Mouse (Mus musculus) midbrain, embryonic 10.5 days (tissue): Measurements from ENCODE around the gene Tnrc6a. TPM values are rescaled to one million over a fixed set of nuclear protein-coding genes. Genes with fewer than 3 reads are reported as not detected.
"Not testable (repeated sequence)": the region's sequence is repeated elsewhere in the genome, so short reads cannot be mapped to it uniquely, and the experiment has no call there.

Source experiments
- DNase-seq: peaks from one replicate; pipeline ENCODE4 v3.0.0-alpha.2; 2017; ENCODE audit warnings: low spot score
- H3K27ac ChIP-seq: fragments of 300-500 bp; sonication (generic); replicated peaks from 2 replicates; pipeline ENCODE4 v1.5.1; 2016; ENCODE audit warnings: mild to moderate bottlenecking
- H3K27me3 ChIP-seq: fragments of 300-500 bp; sonication (generic); 2 replicates; pipeline ENCODE4 v1.6.1; 2016; ENCODE audit warnings: low read depth, mild to moderate bottlenecking; ENCODE audit not compliant: poor library complexity, severe bottlenecking
- H3K36me3 ChIP-seq: fragments of 300-500 bp; sonication (generic); 2 replicates; pipeline ENCODE4 v1.6.1; 2016; ENCODE audit warnings: mild to moderate bottlenecking, moderate library complexity
- H3K4me1 ChIP-seq: fragments of 300-500 bp; sonication (generic); 2 replicates; pipeline ENCODE4 v1.6.1; 2016
- H3K4me3 ChIP-seq: fragments of 300-500 bp; sonication (generic); 2 replicates; pipeline ENCODE4 v1.5.1; 2016; ENCODE audit warnings: mild to moderate bottlenecking, moderate library complexity
- H3K9me3 ChIP-seq: fragments of 300-500 bp; sonication (generic); replicated peaks from 2 replicates; pipeline ENCODE4 v1.6.1; 2016; ENCODE audit warnings: mild to moderate bottlenecking
- WGBS: fragments of 180-500 bp; shearing (Covaris S2); methylation state at CpG from one replicate; pipeline ENCODE4 v1.1.7; 2016; 5-methylcytosine and 5-hydroxymethylcytosine counted together
- polyA plus RNA-seq: library from polyadenylated mRNA; unstranded; fragments of >200 nt; fragmentation: Nextera tagmentation; extraction: Ambion mirVana; gene quantifications from 2 replicates; pipeline ENCODE4 v1.2.1, GENCODE M21; 2016

The Tnrc6a gene
- polyA plus RNA-seq = 57.2 and 58.2 TPM in 2 replicates

GRCm38 (mm10) chr7:123123665-123124298 lies at the start of gene Tnrc6a:
Gene Tnrc6a (plus strand): TSS chr7:123123885.
- peak within 1 kb of the TSS; percentile 100 for H3K27ac ChIP-seq
- no peaks in the 10 kb centered on the region for H3K27me3 ChIP-seq
- peak; percentile 96 for DNase-seq
- peaks cover 25% of the 10 kb centered on the region for H3K4me1 ChIP-seq
- H3K36me3 ChIP-seq = peaks cover 22% of the 10 kb centered on the region
- H3K4me3 ChIP-seq = peak within 1 kb of the TSS; percentile 98
- 0% methylated on average over 54 of the region's 55 CpGs for WGBS
- H3K9me3 ChIP-seq = no peaks in the 10 kb centered on the region

GRCm38 (mm10) chr7:123082236-123082635 lies 41.4 kb upstream of the Tnrc6a start:
- Histone ChIP-seq H3K27me3 (no peaks in the 10 kb centered on the region), H3K4me1 (peaks cover 20% of the 10 kb centered on the region), H3K27ac (no peak overlapping the region), H3K4me3 (no peak overlapping the region), H3K9me3 (no peaks in the 10 kb centered on the region), H3K36me3 (no peaks in the 10 kb centered on the region)
- DNase-seq = no peak
- WGBS = 87% methylated on average over 4 of the region's 4 CpGs

GRCm38 (mm10) chr7:123083441-123084123 lies 40.1 kb upstream of the Tnrc6a start:
- Histone ChIP-seq H3K36me3 (no peaks in the 10 kb centered on the region), H3K27me3 (no peaks in the 10 kb centered on the region), H3K4me3 (no peak overlapping the region), H3K9me3 (no peaks in the 10 kb centered on the region), H3K27ac (peak overlapping the region; percentile 64), H3K4me1 (peaks cover 20% of the 10 kb centered on the region)
- 47% methylated on average over 12 of the region's 12 CpGs for WGBS
- DNase-seq = no peak

GRCm38 (mm10) chr7:123084180-123084691 lies 39.4 kb upstream of the Tnrc6a start:
- Histone ChIP-seq H3K27ac (peak overlapping the region; percentile 64), H3K9me3 (no peaks in the 10 kb centered on the region), H3K27me3 (no peaks in the 10 kb centered on the region), H3K36me3 (no peaks in the 10 kb centered on the region), H3K4me1 (peaks cover 20% of the 10 kb centered on the region), H3K4me3 (peak overlapping the region; percentile 38)
- DNase-seq = peak; percentile 45
- WGBS = 12% methylated on average over 7 of the region's 7 CpGs

- Histone ChIP-seq H3K9me3 (no peaks in the 10 kb centered on the region), H3K4me3 (peak overlapping the region; percentile 38), H3K36me3 (no peaks in the 10 kb centered on the region), H3K27me3 (no peaks in the 10 kb centered on the region), H3K27ac (peak overlapping the region; percentile 64), H3K4me1 (peaks cover 20% of the 10 kb centered on the region)
- no peak for DNase-seq
- WGBS = 34% methylated on average over 13 of the region's 13 CpGs
These were observed 39.0 kb upstream of the Tnrc6a start for GRCm38 (mm10) chr7:123084708-123085107.

GRCm38 (mm10) chr7:123088920-123089319 lies 34.8 kb upstream of the Tnrc6a start:
- Histone ChIP-seq H3K4me1 (peaks cover 13% of the 10 kb centered on the region), H3K27ac (no peak overlapping the region), H3K27me3 (no peaks in the 10 kb centered on the region), H3K9me3 (no peaks in the 10 kb centered on the region), H3K4me3 (no peak overlapping the region), H3K36me3 (no peaks in the 10 kb centered on the region)
- no peak for DNase-seq
- 82% methylated on average over 4 of the region's 4 CpGs for WGBS

- Histone ChIP-seq H3K4me3 (no peak overlapping the region), H3K9me3 (no peaks in the 10 kb centered on the region), H3K4me1 (peaks cover 25% of the 10 kb centered on the region), H3K27ac (peak overlapping the region; percentile 91; the same call in 1 of the 2 replicates), H3K36me3 (no peaks in the 10 kb centered on the region), H3K27me3 (no peaks in the 10 kb centered on the region)
- DNase-seq = no peak
- 92% methylated on average over 12 of the region's 12 CpGs for WGBS
These were observed 27.2 kb upstream of the Tnrc6a start for GRCm38 (mm10) chr7:123096344-123097120.

GRCm38 (mm10) chr7:123097891-123098750 lies 25.6 kb upstream of the Tnrc6a start:
- peak; percentile 81 for DNase-seq
- H3K4me3 ChIP-seq = peak overlapping the region; percentile 16; the same call in 1 of the 2 replicates
- peak overlapping the region; percentile 91 for H3K27ac ChIP-seq
- H3K9me3 ChIP-seq = no peaks in the 10 kb centered on the region
- peaks cover 25% of the 10 kb centered on the region for H3K4me1 ChIP-seq
- 24% methylated on average over 16 of the region's 16 CpGs for WGBS
- no peaks in the 10 kb centered on the region for H3K36me3 ChIP-seq
- H3K27me3 ChIP-seq = no peaks in the 10 kb centered on the region

- H3K27me3 ChIP-seq = no peaks in the 10 kb centered on the region
- no peak overlapping the region for H3K4me3 ChIP-seq
- no peaks in the 10 kb centered on the region for H3K36me3 ChIP-seq
- no peak for DNase-seq
- H3K27ac ChIP-seq = no peak overlapping the region
- 93% methylated on average over 3 of the region's 3 CpGs for WGBS
- H3K4me1 ChIP-seq = peaks cover 25% of the 10 kb centered on the region
- H3K9me3 ChIP-seq = no peaks in the 10 kb centered on the region
These were observed 22.4 kb upstream of the Tnrc6a start for GRCm38 (mm10) chr7:123101295-123101694.

- H3K9me3 ChIP-seq, H3K27me3 ChIP-seq, H3K27ac ChIP-seq, H3K4me3 ChIP-seq, H3K36me3 ChIP-seq, DNase-seq: not testable (repeated sequence)
- H3K4me1 ChIP-seq = peaks cover 15% of the 10 kb centered on the region
- WGBS = 61% methylated on average over 1 of the region's 1 CpGs
These were observed 18.3 kb upstream of the Tnrc6a start for GRCm38 (mm10) chr7:123105381-123105780.

- DNase-seq = no peak
- no peak overlapping the region for H3K4me3 ChIP-seq
- H3K27ac ChIP-seq = no peak overlapping the region
- 81% methylated on average over 1 of the region's 1 CpGs for WGBS
- H3K36me3 ChIP-seq = no peaks in the 10 kb centered on the region
- no peaks in the 10 kb centered on the region for H3K9me3 ChIP-seq
- no peaks in the 10 kb centered on the region for H3K27me3 ChIP-seq
- H3K4me1 ChIP-seq = peaks cover 20% of the 10 kb centered on the region
These were observed 17.8 kb upstream of the Tnrc6a start for GRCm38 (mm10) chr7:123105906-123106305.

- no peak overlapping the region for H3K4me3 ChIP-seq
- no peaks in the 10 kb centered on the region for H3K9me3 ChIP-seq
- H3K36me3 ChIP-seq = no peaks in the 10 kb centered on the region
- no peaks in the 10 kb centered on the region for H3K27me3 ChIP-seq
- DNase-seq = no peak
- H3K4me1 ChIP-seq = peaks cover 22% of the 10 kb centered on the region
- H3K27ac ChIP-seq = no peak overlapping the region
- 88% methylated on average over 2 of the region's 2 CpGs for WGBS
These were observed 17.4 kb upstream of the Tnrc6a start for GRCm38 (mm10) chr7:123106326-123106725.
